Mouse (Mus musculus) midbrain, embryonic 11.5 days (tissue): ENCODE data around the gene Ina. TPM values are rescaled to one million over a fixed set of nuclear protein-coding genes. Genes with fewer than 3 reads are reported as not detected.

ENCODE experiments used
- ATAC-seq: fragments of 200-750 bp; cut with Nextera tagmentation; 2 replicates; pipeline ENCODE4 v1.8.0; 2017; ENCODE audit warnings: moderate TSS enrichment, moderate library complexity; ENCODE audit not compliant: low FRiP score
- DNase-seq: peaks from one replicate; pipeline ENCODE4 v3.0.0; 2015; ENCODE audit warnings: low spot score; ENCODE audit errors: missing footprints
- H3K27ac ChIP-seq: fragments of 300-500 bp; sonication (generic); 2 replicates; pipeline ENCODE4 v1.5.1; 2014; ENCODE audit warnings: low read depth, low read length
- H3K27me3 ChIP-seq: fragments of 300-500 bp; sonication (generic); 2 replicates; pipeline ENCODE4 v1.6.1; 2014; ENCODE audit warnings: mild to moderate bottlenecking, low read length, moderate library complexity, mixed read lengths; ENCODE audit not compliant: control insufficient read depth, insufficient read depth
- H3K36me3 ChIP-seq: fragments of 300-500 bp; sonication (generic); 2 replicates; pipeline ENCODE4 v1.6.1; 2014; ENCODE audit warnings: mild to moderate bottlenecking, low read length, moderate library complexity, mixed read lengths; ENCODE audit not compliant: control insufficient read depth, insufficient read depth
- H3K4me1 ChIP-seq: fragments of 300-500 bp; sonication (generic); 2 replicates; pipeline ENCODE4 v1.6.1; 2014; ENCODE audit warnings: low read length; ENCODE audit not compliant: control insufficient read depth, insufficient read depth
- H3K4me2 ChIP-seq: fragments of 300-500 bp; sonication (generic); 2 replicates; pipeline ENCODE4 v1.6.1; 2014; ENCODE audit warnings: mild to moderate bottlenecking, moderate library complexity
- H3K4me3 ChIP-seq: fragments of 300-500 bp; sonication (generic); 2 replicates; pipeline ENCODE4 v1.5.1; 2014; ENCODE audit warnings: low read depth, low read length
- H3K9ac ChIP-seq: fragments of 300-500 bp; sonication (generic); 2 replicates; pipeline ENCODE4 v1.6.1; 2014; ENCODE audit warnings: low read length
- H3K9me3 ChIP-seq: fragments of 300-500 bp; sonication (generic); 2 replicates; pipeline ENCODE4 v1.6.1; 2016; ENCODE audit warnings: low read length; ENCODE audit not compliant: control insufficient read depth
- WGBS: fragments of 180-500 bp; shearing (Covaris S2); extraction: QIAGEN DNeasy Blood & Tissue Kit; methylation state at CpG from one replicate; pipeline ENCODE4 v1.1.7; 2014; 5-methylcytosine and 5-hydroxymethylcytosine counted together
- polyA plus RNA-seq: library from polyadenylated mRNA; unstranded; fragments of >200 nt; fragmentation: Nextera tagmentation; extraction: Ambion mirVana; gene quantifications from 2 replicates; pipeline ENCODE4 v1.2.1, GENCODE M21; 2014

Ina gene
- polyA plus RNA-seq, 1 experiment from 2014 or later, result 186 TPM

DNA sequence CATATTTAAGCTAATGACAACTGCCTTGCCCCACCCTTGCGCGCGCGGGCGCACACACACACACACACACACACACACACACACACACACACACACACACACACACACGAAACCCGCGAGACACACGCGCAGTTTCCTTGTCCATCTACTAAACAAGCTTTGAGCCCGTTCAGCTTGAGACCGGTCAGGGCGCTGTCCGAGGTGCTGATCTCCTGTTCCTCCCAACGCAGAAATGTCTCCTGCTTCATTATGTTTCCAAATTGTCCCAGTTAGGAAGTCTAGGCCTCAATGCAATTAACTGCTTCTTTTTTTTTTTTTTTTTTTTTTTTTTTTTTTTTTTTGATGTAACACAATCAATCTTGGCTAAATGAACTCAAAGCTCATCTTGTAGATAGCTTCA, 2.0 kb downstream of the Ina start:
- under 1% methylated on average over 15 of the region's 15 CpGs for WGBS
- Histone ChIP-seq H3K4me3 (peak overlapping the region; percentile 49), H3K36me3 (no peaks in the 10 kb centered on the region), H3K9ac (peak overlapping the region; percentile 65), H3K4me2 (peak overlapping the region; percentile 52; the same call in 1 of the 2 replicates), H3K9me3 (no peaks in the 10 kb centered on the region), H3K4me1 (peaks cover 13% of the 10 kb centered on the region), H3K27ac (no peak overlapping the region; the same call in 1 of the 2 replicates), H3K27me3 (peaks cover 39% of the 10 kb centered on the region)
- DNase-seq (peak; percentile 96), ATAC-seq (no peak)

DNA sequence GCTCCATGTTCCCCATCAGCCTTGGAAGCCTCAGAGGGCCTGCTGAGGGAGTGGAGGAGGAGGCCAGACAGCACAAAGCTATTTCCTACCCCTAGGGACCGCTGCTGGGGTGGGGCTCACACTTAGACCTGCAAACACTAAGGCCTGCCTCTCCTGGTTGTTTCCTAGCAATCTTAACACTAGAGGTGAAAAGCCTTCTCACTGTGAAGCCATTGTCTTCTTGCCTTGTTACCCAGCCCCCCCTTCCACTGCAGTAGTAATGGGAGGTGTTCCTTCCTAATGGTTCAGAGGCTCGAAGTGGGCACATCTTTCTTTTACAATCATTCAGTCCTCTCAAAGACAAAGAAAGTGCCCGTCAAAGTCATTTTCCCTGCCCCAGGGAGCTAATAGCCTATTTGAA, 3.3 kb downstream of the Ina start:
- peak overlapping the region; percentile 27 for H3K4me3 ChIP-seq
- peak overlapping the region; percentile 41 for H3K4me2 ChIP-seq
- peaks cover 35% of the 10 kb centered on the region for H3K27me3 ChIP-seq
- peaks cover 13% of the 10 kb centered on the region for H3K4me1 ChIP-seq
- H3K36me3 ChIP-seq, result no peaks in the 10 kb centered on the region
- ATAC-seq (no peak), DNase-seq (peak; percentile 67)
- H3K9me3 ChIP-seq, result no peaks in the 10 kb centered on the region
- WGBS, result 6% methylated on average over 3 of the region's 3 CpGs
- peak overlapping the region; percentile 32 for H3K9ac ChIP-seq
- H3K27ac ChIP-seq, result peak overlapping the region; percentile 46

DNA sequence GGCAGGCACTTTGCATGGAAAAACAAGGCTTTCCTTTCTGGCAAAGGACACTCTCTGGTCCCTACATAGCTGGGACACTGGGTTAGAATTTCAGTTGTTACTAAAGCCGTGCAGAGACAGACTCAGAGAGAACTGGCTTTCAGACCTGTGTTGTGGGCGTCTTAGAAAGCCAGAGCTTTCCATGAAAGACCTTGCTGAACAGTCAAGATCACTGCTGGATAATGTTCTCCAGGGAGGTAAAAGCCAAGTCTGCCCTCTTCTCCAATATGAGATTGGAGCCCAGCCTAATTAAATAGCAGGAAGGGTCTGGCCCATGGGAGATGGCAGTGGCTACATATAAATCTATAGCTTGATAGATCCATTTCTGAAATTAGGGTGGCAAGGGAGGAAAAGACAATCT, 3.8 kb downstream of the Ina start:
- Histone ChIP-seq H3K27ac (peak overlapping the region; percentile 46), H3K4me2 (peak overlapping the region; percentile 41), H3K4me1 (peaks cover 13% of the 10 kb centered on the region), H3K36me3 (no peaks in the 10 kb centered on the region), H3K4me3 (peak overlapping the region; percentile 27), H3K9ac (peak overlapping the region; percentile 32), H3K9me3 (no peaks in the 10 kb centered on the region), H3K27me3 (peaks cover 30% of the 10 kb centered on the region)
- ATAC-seq, result no peak
- DNase-seq, result peak; percentile 83
- WGBS, result 38% methylated on average over 2 of the region's 2 CpGs

DNA sequence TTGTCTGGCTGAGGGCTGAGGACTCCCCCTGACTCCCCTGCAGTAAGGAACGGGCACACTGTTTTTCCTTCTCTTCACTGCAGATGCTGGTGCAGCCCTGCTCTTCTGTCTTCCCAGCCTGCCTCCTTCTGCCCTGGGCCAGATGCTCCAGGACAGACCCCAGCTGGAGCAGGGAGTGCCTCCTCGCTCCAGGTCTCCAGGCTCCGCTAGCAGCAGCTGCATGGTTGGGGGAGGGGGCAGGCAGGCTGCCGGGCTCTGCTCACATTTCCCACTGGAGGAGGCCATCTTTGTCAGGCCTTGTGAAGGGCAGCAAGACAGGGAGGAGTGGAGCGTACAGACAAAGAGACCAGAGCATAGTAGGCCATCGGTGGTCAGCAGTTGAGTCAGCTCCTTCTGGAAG, 4.8 kb downstream of the Ina start:
- Histone ChIP-seq H3K27ac (peak overlapping the region; percentile 47), H3K4me2 (peak overlapping the region; percentile 41), H3K4me3 (peak overlapping the region; percentile 27), H3K9ac (peak overlapping the region; percentile 42; the same call in 1 of the 2 replicates), H3K27me3 (peaks cover 20% of the 10 kb centered on the region), H3K4me1 (peaks cover 13% of the 10 kb centered on the region), H3K9me3 (no peaks in the 10 kb centered on the region), H3K36me3 (no peaks in the 10 kb centered on the region)
- DNase-seq (no peak), ATAC-seq (peak; percentile 67)
- 22% methylated on average over 6 of the region's 6 CpGs for WGBS

DNA sequence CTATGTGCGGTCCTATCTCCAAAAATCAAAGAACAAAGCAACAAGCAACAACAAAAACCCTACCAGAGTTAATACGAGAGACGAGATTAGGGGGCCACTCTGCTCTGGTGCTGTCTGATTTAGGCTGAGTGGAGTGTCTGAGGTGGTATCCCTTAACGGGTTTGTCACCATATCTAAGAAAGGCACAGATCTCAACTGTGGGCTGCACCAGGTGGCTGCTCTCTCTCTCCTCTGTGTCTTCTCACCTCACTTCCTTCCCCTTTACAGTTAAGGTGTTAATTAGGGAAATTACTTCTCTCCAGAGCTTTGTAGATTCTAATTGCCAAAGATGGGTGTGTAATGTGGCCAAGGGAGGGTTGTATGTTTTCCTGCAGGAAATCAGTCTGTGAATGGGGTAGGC, 8.2 kb downstream of the Ina start:
- Histone ChIP-seq H3K4me3 (no peak overlapping the region), H3K36me3 (no peaks in the 10 kb centered on the region), H3K4me1 (peaks cover 2% of the 10 kb centered on the region; the same call in 1 of the 2 replicates), H3K9ac (no peak overlapping the region), H3K4me2 (no peak overlapping the region), H3K27me3 (no peaks in the 10 kb centered on the region), H3K9me3 (no peaks in the 10 kb centered on the region), H3K27ac (no peak overlapping the region)
- DNase-seq (no peak), ATAC-seq (no peak)
- WGBS, result 91% methylated on average over 4 of the region's 4 CpGs

DNA sequence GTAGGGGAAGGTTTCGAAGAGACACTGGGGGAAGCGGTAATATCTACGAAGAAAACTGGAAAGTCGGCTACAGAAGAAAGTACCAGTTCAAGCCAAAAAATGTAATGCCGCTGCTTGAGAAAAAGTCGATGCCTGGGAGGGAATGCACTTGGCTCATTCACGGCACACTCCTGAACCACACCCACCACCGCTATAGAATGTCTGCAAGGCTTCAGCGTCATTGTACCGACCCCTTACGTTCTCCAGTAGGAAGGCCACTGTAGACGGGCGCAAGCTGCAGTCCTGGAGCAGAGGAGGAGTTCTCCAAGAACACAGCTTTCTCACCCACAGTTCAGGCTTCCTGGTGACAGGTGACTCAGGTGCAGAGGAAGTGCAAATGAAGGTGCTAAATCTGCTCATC, 9.0 kb downstream of the Ina start:
- no peak overlapping the region for H3K27ac ChIP-seq
- H3K36me3 ChIP-seq, result no peaks in the 10 kb centered on the region
- no peaks in the 10 kb centered on the region for H3K27me3 ChIP-seq
- no peak overlapping the region for H3K4me3 ChIP-seq
- H3K9me3 ChIP-seq, result no peaks in the 10 kb centered on the region
- WGBS, result 90% methylated on average over 13 of the region's 13 CpGs
- no peak overlapping the region for H3K4me2 ChIP-seq
- H3K9ac ChIP-seq, result no peak overlapping the region
- peaks cover 2% of the 10 kb centered on the region; the same call in 1 of the 2 replicates for H3K4me1 ChIP-seq
- ATAC-seq (no peak), DNase-seq (no peak)

DNA sequence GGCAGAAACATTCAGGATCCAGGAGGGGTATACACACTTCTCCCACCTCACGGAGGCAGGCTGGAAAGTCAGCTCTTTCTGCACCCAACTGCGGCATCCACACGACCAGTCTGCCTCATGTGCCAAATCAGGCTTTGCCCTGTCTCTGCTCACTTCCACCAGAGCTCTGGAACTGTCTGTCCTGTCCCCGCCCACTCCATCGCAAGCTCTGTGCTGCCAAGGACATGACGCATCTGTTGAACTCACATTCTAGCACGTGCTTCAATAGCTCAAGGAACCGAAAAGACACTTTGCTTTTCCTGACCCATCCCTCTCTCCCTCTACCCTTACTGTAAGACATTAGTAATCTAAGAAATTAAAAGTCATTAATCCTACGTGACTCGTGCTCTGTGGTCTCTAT, 10.5 kb downstream of the Ina start:
- Histone ChIP-seq H3K27me3 (no peaks in the 10 kb centered on the region), H3K4me1 (no peaks in the 10 kb centered on the region; the same call in 1 of the 2 replicates), H3K4me2 (no peak overlapping the region), H3K27ac (no peak overlapping the region), H3K4me3 (no peak overlapping the region), H3K9ac (no peak overlapping the region), H3K9me3 (no peaks in the 10 kb centered on the region), H3K36me3 (no peaks in the 10 kb centered on the region)
- no peak for ATAC-seq
- DNase-seq, result no peak
- 92% methylated on average over 10 of the region's 10 CpGs for WGBS

DNA sequence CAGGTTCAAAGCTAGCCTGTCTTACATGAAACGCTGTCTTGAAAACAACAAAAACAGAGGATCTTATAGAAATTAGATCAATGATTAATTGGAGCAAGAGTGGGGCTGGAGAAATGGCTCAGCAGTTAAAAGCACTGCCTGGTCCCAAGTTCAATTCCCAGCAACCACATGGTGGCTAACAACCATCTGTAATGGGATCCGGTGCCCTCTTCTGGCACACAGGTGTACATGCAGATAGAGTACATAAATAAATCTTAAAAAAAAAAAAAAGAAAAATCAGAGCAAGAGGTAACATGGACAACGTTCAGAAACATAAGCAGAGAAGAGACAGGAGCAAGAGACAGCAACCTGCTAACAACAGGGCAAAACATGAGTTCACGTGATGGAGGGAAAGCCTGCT, 12.0 kb downstream of the Ina start:
- H3K27me3 ChIP-seq, result no peaks in the 10 kb centered on the region
- no peaks in the 10 kb centered on the region for H3K36me3 ChIP-seq
- H3K4me3 ChIP-seq, result no peak overlapping the region
- no peak overlapping the region for H3K9ac ChIP-seq
- H3K27ac ChIP-seq, result no peak overlapping the region
- H3K9me3 ChIP-seq, result no peaks in the 10 kb centered on the region
- no peaks in the 10 kb centered on the region for H3K4me1 ChIP-seq
- no peak for ATAC-seq
- 85% methylated on average over 4 of the region's 4 CpGs for WGBS
- no peak overlapping the region for H3K4me2 ChIP-seq
- no peak for DNase-seq

DNA sequence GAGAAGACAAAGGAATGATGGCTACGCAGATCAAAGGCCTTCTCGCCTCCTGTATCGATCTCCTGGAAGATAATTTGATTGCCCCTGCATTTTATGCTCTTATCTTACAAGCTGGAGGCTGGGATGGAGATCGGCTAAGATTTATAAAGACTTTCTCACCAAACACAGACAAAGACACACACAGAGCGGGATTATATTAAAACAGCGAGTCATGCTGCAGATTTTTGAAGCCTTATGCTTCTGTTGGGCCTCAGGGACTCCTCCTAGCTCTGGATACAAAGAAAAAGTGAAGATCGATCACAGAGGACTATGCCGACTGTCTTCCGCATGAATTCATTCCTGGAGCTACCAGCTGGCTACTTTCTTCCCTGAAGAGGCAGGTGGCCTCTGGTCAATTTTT, 15.3 kb downstream of the Ina start:
- 69% methylated on average over 9 of the region's 9 CpGs for whole genome bisulfite sequencing
- Histone ChIP-seq H3K27ac (peak overlapping the region; percentile 62; the same call in 1 of the 2 replicates), H3K4me2 (no peak overlapping the region), H3K4me1 (no peaks in the 10 kb centered on the region), H3K9ac (no peak overlapping the region; the same call in 1 of the 2 replicates), H3K27me3 (no peaks in the 10 kb centered on the region), H3K36me3 (peaks cover 3% of the 10 kb centered on the region; the same call in 1 of the 2 replicates), H3K9me3 (no peaks in the 10 kb centered on the region), H3K4me3 (no peak overlapping the region)
- DNase-seq (no peak), ATAC-seq (no peak)
